Mouse (Mus musculus): Measurements from ENCODE around the gene Scd4.

Gene Scd4

DNA sequence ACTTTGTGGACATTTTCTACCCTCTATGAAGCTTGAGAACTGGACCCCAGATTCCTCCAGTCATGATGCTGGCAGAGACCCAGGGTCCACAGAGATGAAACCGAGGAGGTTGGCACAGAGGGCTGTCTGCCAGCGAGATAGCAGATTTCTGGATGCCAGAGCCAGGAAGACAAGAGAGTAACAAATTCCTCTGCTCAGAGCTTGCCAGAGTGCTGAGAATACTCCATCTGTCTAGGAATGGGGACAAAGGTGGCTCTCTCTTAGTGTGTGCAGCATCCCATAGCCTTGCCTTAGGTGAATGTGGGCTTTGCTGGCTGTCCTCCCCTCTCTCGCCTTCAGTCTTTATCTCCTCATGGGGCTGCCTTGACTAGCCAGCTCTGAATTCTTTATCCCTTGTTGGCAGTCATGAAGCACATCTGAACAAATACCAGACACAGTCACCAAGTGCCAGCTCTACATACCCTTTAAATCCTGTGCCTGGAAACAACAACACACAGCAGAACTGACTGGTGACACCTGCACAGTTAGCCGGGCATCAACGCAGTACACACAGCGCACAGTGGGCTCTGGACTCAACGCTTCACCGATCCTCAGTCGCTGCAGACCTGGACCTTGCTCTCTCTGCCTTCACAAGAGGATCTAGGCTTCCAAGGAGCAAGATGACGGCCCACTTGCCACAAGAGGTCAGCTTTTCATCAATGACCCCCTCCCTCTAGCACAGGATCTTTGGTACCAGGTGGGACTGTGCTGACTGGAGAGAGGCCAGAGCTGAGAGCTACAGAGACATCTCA lies at the start of gene Scd4:
Scd4 (plus strand) TSS at position 260 of the 791 bp plus-strand sequence.
- no peak for DNase-seq (ENCODE audit: low read depth in 1 of 2, low spot score in 2 of 2)

- no peak for DNase-seq (ENCODE audit: low read depth in 1 of 2, low spot score in 2 of 2)
Observed at GRCm38 (mm10) chr19:44283157-44284024, 49.5 kb upstream of the Scd4 start.

DNA sequence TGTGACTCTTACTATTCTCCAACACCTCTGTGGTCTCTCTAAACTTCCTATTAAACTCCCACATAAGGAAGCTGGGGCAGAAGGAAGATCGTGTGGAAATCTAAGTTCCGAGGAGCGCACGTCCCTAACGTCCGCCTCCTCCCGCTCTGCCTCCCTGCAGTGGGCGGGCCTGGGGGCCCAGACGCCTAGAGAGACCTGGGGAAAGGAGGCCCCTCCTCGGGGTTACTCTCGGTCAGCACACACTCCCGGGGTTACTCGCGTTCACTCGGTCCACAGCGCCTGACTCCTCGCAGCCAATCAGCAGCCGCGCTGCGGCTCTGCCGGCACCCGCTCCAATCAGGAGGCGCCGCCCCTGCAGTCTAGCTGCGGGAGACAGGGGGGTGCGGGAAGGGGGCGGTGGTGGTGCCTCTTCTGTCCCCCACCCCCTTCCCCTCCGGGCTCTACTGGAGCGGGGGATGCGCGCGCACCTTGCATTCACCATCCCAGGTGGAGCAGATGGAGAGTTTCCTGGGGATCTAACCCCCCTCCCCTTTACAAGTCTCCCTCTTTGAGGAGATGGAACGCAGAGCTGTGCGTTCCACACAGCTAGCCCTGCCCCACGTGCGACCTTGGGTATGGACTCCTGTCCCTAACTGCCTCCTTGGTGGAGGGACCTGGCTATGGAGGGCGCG lies 48.7 kb upstream of the Scd4 start:
- peak; percentile 76 to 80 for DNase-seq (ENCODE audit: low read depth in 1 of 2, low spot score in 2 of 2)

DNA sequence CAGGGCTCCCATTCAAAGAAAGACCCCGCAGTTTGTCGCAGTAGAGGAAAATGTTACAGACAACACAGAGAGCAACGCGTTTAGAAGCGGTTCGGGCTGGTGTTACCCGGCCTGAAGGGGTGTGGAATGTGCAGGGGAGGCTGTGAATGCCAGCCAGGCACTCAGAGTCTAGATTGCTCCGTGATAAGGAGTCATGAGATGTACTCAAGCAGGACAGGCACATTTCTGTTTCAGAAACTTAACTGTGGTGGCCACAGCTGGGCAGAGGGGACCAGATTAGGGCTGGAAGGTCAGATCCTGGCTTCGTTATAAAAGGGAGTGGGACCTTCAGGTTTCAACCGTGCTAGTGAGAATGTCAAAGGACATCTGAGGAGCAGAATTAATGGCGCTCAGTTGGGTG lies 48.2 kb upstream of the Scd4 start:
- DNase-seq (ENCODE audit: low read depth in 1 of 2, low spot score in 2 of 2), result no peak

GRCm38 (mm10) chr19:44285554-44285953 lies 47.3 kb upstream of the Scd4 start:
- no peak for DNase-seq (ENCODE audit: low read depth in 1 of 2, low spot score in 2 of 2)

- no peak for DNase-seq (ENCODE audit: low read depth in 1 of 2, low spot score in 2 of 2)
Observed at GRCm38 (mm10) chr19:44286109-44286508, 46.8 kb upstream of the Scd4 start.

DNA sequence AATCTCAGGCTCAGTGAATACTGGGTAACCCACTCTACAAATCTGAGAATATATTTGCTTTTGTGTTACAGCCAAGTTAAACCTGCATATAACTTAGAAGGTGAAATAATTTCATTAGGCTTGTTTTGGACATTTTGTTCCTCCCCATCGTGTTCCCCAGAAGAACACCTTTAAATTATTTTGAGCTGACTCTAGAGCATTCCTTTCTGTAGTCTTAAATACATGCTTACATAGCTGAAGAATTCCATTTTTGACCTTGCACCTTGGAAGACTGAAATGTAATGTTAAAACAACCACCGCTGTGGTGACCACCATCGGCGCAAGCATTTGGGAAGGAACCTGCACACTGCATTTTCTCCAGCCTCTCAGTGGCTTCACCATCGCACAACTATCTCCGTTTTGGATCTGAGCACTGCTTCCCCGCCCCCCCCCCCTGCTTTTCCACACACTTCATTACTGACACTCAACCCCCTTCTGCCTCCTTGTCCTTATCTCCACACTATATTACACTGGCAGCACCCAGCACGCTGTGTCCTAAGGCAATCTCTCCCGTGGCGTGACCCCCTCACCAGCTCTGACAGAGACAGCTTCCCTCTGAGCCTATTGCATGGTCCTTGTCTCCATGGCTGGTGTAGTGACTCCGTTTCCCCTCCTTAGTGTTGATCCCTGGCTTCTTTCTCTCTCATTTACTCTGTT lies 45.3 kb upstream of the Scd4 start:
- DNase-seq (ENCODE audit: low read depth in 1 of 2, low spot score in 2 of 2), result no peak

DNA sequence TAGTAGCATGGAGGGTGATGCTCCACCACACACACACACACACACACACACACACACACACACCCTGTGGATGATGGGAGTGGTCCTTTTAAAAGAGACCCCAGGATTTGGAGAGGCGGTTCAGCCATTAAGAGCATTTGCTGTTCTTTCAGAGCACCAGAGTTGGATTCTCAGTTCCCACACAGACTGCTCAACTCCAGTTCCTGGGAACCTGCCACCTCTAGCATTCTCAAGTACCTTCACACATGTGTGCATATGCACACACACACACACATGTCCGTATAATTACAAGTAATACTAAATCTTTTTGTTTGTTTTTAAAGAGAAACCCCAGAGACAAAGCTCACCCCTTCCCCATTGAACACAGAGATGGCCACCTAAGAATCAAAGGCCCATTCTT lies 40.8 kb upstream of the Scd4 start:
- DNase-seq (ENCODE audit: low read depth in 1 of 2, low spot score in 2 of 2), result no peak

GRCm38 (mm10) chr19:44292483-44292882 lies 40.4 kb upstream of the Scd4 start:
- no peak for DNase-seq (ENCODE audit: low read depth in 1 of 2, low spot score in 2 of 2)

DNA sequence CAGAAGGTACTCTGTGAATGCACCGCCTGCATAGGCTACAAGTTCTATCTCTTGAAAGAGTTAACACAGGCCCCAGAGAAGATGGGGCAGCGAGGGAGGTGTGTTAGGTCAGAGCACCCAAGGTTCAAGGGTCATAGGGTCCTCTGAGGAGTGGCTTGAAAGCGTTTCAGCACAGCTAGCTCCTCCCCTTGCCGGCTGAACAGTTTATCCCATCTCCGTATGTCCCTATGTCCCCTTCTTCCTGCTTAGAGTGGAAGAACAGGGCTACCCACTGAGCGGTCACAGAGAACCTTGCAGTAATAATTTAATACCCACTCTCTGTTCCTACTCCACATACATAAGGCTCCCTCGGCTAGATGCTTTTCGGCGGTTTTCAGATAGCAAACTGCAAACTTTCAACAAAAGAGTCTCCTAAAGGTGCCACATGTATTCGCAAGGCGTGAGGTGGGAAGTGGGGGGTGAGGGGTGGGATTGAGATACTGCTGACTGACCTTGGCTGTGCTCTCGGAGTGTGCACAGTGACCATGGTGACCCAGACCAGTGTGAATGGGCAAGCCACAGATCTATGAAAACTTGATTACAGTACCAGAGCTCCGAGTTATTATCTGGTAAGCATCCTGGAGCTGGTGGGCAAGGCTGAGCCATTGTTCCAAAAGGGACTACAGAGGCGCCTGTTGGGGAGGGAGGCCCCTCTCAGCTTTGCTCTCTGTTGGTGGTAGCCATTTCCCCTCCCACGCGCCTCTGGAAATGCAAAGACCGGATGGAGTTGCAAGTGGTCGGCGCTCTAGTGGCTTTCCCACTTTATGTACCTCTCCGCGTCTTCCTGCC lies 39.7 kb upstream of the Scd4 start, which contains the start of gene Scd2:
Scd2 (plus strand) TSS at position 734 of the 828 bp plus-strand sequence.
- no peak for DNase-seq (ENCODE audit: low read depth in 1 of 2, low spot score in 2 of 2)

- peak in 1 of 2 experiments; percentile 28 for DNase-seq (ENCODE audit: low read depth in 1 of 2, low spot score in 2 of 2)
Observed at GRCm38 (mm10) chr19:44293769-44294551, 38.9 kb upstream of the Scd4 start.

- DNase-seq (ENCODE audit: low read depth in 1 of 2, low spot score in 2 of 2), result peak; percentile 50 to 70
Observed at GRCm38 (mm10) chr19:44294588-44295041, 38.3 kb upstream of the Scd4 start.

DNA sequence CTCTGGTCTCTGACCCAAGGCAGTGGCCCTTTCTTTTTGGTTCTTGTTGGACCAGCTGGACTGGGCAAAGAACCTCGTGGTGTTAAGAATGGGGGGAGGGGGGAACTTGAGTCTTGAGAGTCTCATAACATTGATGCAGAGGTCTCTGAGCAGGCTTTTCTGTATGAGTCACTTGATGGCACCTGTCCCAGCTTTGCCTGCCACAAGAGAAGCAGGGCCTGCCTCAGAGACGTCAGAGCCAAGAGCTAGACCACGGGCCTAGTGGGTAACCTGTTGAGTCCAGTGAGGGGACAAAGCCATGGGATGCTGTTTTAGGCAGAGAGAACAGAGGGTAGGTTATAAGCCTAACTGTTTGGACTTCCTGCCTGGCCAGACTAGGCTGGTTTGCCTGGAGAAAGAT lies 37.6 kb upstream of the Scd4 start:
- no peak for DNase-seq (ENCODE audit: low read depth in 1 of 2, low spot score in 2 of 2)

DNA sequence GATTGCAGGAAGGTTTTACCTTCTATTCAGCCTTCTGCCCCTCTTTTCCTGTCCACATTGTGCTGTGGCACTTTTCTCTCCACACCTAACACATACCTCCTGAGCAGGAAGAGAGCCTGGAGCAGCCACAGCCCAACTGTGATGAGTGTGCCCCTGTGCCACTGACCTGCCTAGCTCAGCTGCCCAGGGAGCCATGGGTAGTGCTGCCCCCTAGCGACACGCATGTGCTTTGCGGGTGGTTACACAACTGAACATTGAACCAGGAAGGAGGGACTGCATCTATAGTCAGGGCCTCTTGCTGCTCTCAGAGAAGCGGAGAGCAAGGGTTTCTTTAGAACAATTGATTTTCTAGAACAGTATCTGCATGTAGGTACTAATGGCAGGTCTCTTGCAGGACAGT lies 37.2 kb upstream of the Scd4 start:
- DNase-seq (ENCODE audit: low read depth in 1 of 2, low spot score in 2 of 2), result peak; percentile 71 to 85

GRCm38 (mm10) chr19:44296186-44296585 lies 36.7 kb upstream of the Scd4 start:
- DNase-seq (ENCODE audit: low read depth in 1 of 2, low spot score in 2 of 2), result no peak

DNA sequence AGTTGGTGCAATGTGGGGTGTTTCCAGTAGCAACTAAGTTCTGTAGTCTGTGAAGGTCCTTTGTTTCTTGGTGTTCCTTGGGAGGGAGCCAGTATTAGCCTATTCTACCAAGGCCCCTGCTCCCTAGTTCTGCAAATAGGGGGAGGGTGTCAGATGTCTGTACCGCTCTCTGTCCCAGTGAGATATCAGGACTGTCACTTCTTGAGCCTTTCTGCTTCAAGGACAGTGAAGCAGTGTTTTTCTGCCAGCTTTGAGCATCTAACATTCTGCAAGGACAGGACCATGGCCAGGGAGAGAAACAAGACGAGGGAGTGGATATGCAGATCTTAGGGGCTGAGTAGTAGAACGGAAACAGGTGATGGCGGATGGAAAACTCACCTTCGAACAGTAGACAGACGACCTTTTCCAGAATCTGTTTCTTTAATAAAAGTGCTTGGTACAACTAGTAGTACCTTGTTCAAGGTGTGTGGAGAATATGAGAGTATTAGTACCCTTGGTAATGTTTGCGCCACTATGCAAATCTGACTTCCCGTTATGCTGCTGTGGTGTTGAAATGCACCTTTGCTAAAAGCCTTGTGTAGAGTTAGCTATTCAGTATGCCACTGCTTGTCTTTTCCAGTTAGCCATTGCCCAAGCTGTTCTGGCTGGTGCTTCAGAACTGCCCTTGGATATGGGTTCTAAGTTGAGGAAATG lies 35.7 kb upstream of the Scd4 start:
- no peak for DNase-seq (ENCODE audit: low read depth in 1 of 2, low spot score in 2 of 2)

DNA sequence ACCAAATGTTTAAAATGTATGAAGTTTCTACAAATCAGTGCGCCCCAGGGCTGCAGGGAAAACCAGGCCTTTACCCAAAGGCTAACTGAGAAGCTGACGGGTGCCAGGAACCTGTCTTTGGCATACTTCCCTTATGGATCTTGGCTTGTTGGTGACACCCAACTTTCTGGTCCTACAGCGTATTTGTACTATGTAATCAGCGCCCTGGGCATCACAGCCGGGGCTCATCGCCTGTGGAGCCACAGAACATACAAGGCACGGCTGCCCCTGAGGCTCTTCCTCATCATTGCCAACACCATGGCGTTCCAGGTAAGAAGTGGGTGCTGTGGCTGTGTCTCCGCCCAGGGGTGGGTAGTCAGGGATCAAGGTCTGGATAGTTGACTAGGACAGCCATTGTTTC lies 35.0 kb upstream of the Scd4 start:
- no peak for DNase-seq (ENCODE audit: low read depth in 1 of 2, low spot score in 2 of 2)

DNA sequence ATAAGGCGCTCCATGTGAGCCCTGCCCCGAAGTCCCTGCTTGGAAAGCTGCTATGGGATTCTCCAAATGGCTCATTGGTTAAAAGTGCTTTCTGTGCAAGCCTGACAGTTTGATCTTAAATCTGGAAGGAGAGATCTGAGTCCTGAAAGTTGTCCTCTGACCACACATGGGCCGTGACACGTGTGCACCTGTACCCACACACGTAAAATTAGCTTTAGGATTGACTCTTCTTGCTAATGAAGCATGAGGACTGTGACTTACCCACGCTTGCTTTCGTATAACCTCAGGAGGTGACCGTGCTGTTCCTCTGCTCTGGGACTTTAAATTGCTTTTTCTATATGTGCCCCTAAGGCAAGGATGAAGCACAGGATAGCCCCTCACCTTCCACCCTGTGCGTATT lies 33.8 kb upstream of the Scd4 start:
- no peak for DNase-seq (ENCODE audit: low read depth in 1 of 2, low spot score in 2 of 2)

- no peak for DNase-seq (ENCODE audit: low read depth in 1 of 2, low spot score in 2 of 2)
Observed at GRCm38 (mm10) chr19:44299902-44300301, 33.0 kb upstream of the Scd4 start.

Measured in monocyte, adult 2 months (primary cell).